Mouse (Mus musculus): ENCODE measurements around the gene Bpifb5.

- TF ChIP-seq GATA1 (IDR thresholded peaks at IDR 0.05; ENCODE audit: borderline replicate concordance, low read length): no peak
- TF ChIP-seq FLI1 (IDR thresholded peaks at IDR 0.05; ENCODE audit: low read length): no peak
Measured at GRCm38 (mm10) chr2:154197036-154197435, 26.5 kb upstream of the Bpifb5 start.
